Mouse (Mus musculus): ENCODE data around the gene Tfap4. TPM values are rescaled to one million over a fixed set of nuclear protein-coding genes. Genes with fewer than 3 reads are reported as not detected.
A peak's percentile ranks its signal among the peaks of the same experiment; 100 is the strongest.

Gene Tfap4
- polyA plus RNA-seq (2014; fragmentation: Nextera tagmentation; extraction: Ambion mirVana), result 27.2 and 28.6 TPM in 2 replicates

DNA sequence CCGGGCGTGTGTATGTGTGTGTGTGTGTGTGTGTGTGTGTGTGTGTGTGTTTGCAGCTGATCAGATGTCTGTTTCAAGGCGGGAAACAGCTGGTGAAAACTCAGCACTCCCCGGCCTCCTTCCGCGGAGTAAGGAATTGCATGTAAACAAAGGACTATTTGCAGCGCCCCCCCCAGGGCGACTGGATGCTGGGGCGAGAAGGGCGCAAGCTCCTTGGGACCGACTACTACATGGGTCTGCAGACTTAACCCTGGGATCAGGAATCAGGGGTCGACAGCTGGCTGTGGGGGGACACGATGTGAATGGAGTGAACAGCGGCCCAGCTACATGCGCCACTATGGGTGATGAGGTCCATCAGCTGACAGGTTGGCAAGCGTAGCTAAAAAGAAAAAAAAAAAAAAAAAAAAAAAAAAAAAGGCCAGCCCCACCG lies at the start of gene Tfap4:
Gene Tfap4, minus strand, starts transcription at position 140 of the 430 bp plus-strand sequence.
- H3K36me3 ChIP-seq (replicated peaks; ENCODE audit: control insufficient read depth, insufficient read depth, low read depth, low read length), result no peaks in the 10 kb centered on the region
- peak within 1 kb of the TSS; percentile 92 for H3K27ac ChIP-seq (replicated peaks; ENCODE audit: low read depth, low read length)
- peaks cover 4% of the 10 kb centered on the region; the same call in 1 of the 2 replicates for H3K4me1 ChIP-seq (ENCODE audit: control insufficient read depth, insufficient read depth, low read length)
- peak within 1 kb of the TSS; percentile 82 for H3K4me3 ChIP-seq (ENCODE audit: low read depth, low read length)
- H3K9ac ChIP-seq (replicated peaks; ENCODE audit: low read length), result peak within 1 kb of the TSS; percentile 88
- DNase-seq (ENCODE audit: low spot score) (peak; percentile 93), ATAC-seq (replicated peaks; ENCODE audit: insufficient number of reproducible peaks, low FRiP score, low TSS enrichment, low read depth) (peak; percentile 10; the same call in 1 of the 2 replicates)
- under 1% methylated on average over 17 of the region's 17 CpGs for WGBS
- H3K4me2 ChIP-seq (ENCODE audit: low read depth, low read length), result peak within 1 kb of the TSS; percentile 85
- no peaks in the 10 kb centered on the region for H3K27me3 ChIP-seq (ENCODE audit: control insufficient read depth, insufficient read depth, low read length)
- H3K9me3 ChIP-seq (replicated peaks; ENCODE audit: control insufficient read depth, low read length), result no peaks in the 10 kb centered on the region

DNA sequence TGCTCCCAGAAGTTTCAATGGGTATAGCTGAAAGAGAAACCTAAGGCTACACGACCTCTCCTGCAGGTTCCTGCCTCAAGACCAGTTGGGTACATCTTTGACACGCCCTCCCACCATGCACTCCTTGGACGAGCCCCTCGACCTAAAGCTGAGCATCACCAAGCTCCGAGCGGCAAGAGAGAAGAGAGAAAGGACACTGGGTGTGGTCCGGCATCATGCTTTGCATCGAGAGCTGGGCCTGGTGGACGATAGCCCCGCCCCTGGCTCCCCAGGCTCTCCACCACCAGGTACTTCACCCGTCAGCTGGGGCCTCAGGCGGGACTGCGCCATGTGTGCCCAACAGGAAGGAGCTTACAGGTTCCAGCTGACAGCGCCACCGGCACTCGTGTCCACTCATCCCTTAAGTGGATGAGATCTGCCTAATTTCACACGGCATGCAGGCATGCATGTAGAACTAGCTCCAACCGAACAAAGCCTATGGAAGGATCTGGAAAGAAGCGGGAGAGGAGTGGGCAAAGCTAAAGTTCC lies 48.9 kb upstream of the Tfap4 start:
- H3K27me3 ChIP-seq (ENCODE audit: control insufficient read depth, insufficient read depth, low read length), result no peaks in the 10 kb centered on the region
- no peak overlapping the region for H3K4me3 ChIP-seq (ENCODE audit: low read depth, low read length)
- no peak overlapping the region for H3K4me2 ChIP-seq (ENCODE audit: low read depth, low read length)
- WGBS, result 87% methylated on average over 19 of the region's 19 CpGs
- H3K36me3 ChIP-seq (replicated peaks; ENCODE audit: control insufficient read depth, insufficient read depth, low read depth, low read length), result peaks cover 3% of the 10 kb centered on the region
- H3K9ac ChIP-seq (replicated peaks; ENCODE audit: low read length), result no peak overlapping the region
- H3K4me1 ChIP-seq (ENCODE audit: control insufficient read depth, insufficient read depth, low read length), result peaks cover 21% of the 10 kb centered on the region
- no peaks in the 10 kb centered on the region for H3K9me3 ChIP-seq (replicated peaks; ENCODE audit: control insufficient read depth, low read length)
- no peak for ATAC-seq (replicated peaks; ENCODE audit: insufficient number of reproducible peaks, low FRiP score, low TSS enrichment, low read depth)
- DNase-seq (ENCODE audit: low spot score), result no peak
- H3K27ac ChIP-seq (replicated peaks; ENCODE audit: low read depth, low read length), result no peak overlapping the region

GRCm38 (mm10) chr16:4607818-4608531 lies 48.3 kb upstream of the Tfap4 start:
- Histone ChIP-seq H3K4me2 (ENCODE audit: low read depth, low read length) (no peak overlapping the region), H3K4me1 (ENCODE audit: control insufficient read depth, insufficient read depth, low read length) (peaks cover 28% of the 10 kb centered on the region), H3K4me3 (ENCODE audit: low read depth, low read length) (no peak overlapping the region), H3K36me3 (replicated peaks; ENCODE audit: control insufficient read depth, insufficient read depth, low read depth, low read length) (peaks cover 3% of the 10 kb centered on the region), H3K9me3 (replicated peaks; ENCODE audit: control insufficient read depth, low read length) (no peaks in the 10 kb centered on the region), H3K27me3 (ENCODE audit: control insufficient read depth, insufficient read depth, low read length) (no peaks in the 10 kb centered on the region), H3K9ac (replicated peaks; ENCODE audit: low read length) (no peak overlapping the region), H3K27ac (replicated peaks; ENCODE audit: low read depth, low read length) (no peak overlapping the region)
- WGBS, result 45% methylated on average over 9 of the region's 9 CpGs
- DNase-seq (ENCODE audit: low spot score), result peak; percentile 91
- no peak for ATAC-seq (replicated peaks; ENCODE audit: insufficient number of reproducible peaks, low FRiP score, low TSS enrichment, low read depth)

- H3K4me1 ChIP-seq (ENCODE audit: control insufficient read depth, insufficient read depth, low read length), result peaks cover 33% of the 10 kb centered on the region
- no peaks in the 10 kb centered on the region; the same call in none of the 2 replicates for H3K36me3 ChIP-seq (replicated peaks; ENCODE audit: control insufficient read depth, insufficient read depth, low read depth, low read length)
- no peaks in the 10 kb centered on the region for H3K27me3 ChIP-seq (ENCODE audit: control insufficient read depth, insufficient read depth, low read length)
- H3K4me3 ChIP-seq (ENCODE audit: low read depth, low read length), result no peak overlapping the region
- no peak overlapping the region for H3K4me2 ChIP-seq (ENCODE audit: low read depth, low read length)
- H3K27ac ChIP-seq (replicated peaks; ENCODE audit: low read depth, low read length), result no peak overlapping the region
- DNase-seq (ENCODE audit: low spot score) (no peak), ATAC-seq (replicated peaks; ENCODE audit: insufficient number of reproducible peaks, low FRiP score, low TSS enrichment, low read depth) (no peak; the same call in 1 of the 2 replicates)
- H3K9ac ChIP-seq (replicated peaks; ENCODE audit: low read length), result no peak overlapping the region
- H3K9me3 ChIP-seq (replicated peaks; ENCODE audit: control insufficient read depth, low read length), result no peaks in the 10 kb centered on the region
- WGBS, result 21% methylated on average over 5 of the region's 5 CpGs
Observed at GRCm38 (mm10) chr16:4606431-4607084, 46.9 kb upstream of the Tfap4 start.

DNA sequence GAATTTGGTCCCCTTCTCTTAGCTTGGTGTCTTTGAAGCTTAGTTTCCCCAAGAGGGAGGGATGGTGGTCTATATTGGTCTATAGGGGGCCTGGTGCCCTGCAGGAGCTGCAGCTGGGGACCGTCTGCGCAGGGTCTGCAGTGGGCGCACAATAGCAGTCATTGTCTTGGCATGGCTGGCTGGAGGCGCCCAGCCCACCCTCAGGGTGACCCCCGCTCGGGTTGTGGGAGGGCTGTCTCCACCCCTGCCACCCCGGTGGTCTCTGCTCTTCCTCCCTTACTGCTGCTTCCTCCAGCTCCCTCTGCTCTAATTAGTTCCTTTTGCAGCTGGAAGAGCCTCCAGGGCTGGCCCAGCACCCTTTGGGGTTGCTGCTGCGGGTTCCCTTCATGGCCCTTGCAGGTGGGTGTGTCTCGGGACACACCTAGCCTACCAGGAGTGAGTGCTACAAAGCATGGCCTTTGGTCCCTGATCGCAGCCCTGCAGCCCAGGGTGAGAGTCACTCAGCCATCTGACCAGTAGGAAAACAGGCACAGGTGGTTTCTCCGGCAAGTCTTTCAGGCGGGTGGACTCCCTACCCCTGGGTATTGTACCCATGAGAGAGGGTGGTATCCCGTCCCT lies 46.0 kb upstream of the Tfap4 start:
- DNase-seq (ENCODE audit: low spot score) (peak; percentile 35), ATAC-seq (replicated peaks; ENCODE audit: insufficient number of reproducible peaks, low FRiP score, low TSS enrichment, low read depth) (no peak; the same call in 1 of the 2 replicates)
- Histone ChIP-seq H3K36me3 (replicated peaks; ENCODE audit: control insufficient read depth, insufficient read depth, low read depth, low read length) (no peaks in the 10 kb centered on the region; the same call in 1 of the 2 replicates), H3K27me3 (ENCODE audit: control insufficient read depth, insufficient read depth, low read length) (no peaks in the 10 kb centered on the region), H3K9ac (replicated peaks; ENCODE audit: low read length) (no peak overlapping the region; the same call in 1 of the 2 replicates), H3K27ac (replicated peaks; ENCODE audit: low read depth, low read length) (peak overlapping the region; percentile 35; the same call in 1 of the 2 replicates), H3K4me3 (ENCODE audit: low read depth, low read length) (no peak overlapping the region), H3K4me1 (ENCODE audit: control insufficient read depth, insufficient read depth, low read length) (peaks cover 33% of the 10 kb centered on the region), H3K9me3 (replicated peaks; ENCODE audit: control insufficient read depth, low read length) (no peaks in the 10 kb centered on the region), H3K4me2 (ENCODE audit: low read depth, low read length) (peak overlapping the region; percentile 10; the same call in 1 of the 2 replicates)
- WGBS, result 33% methylated on average over 13 of the region's 13 CpGs

GRCm38 (mm10) chr16:4604293-4604837 lies 44.7 kb upstream of the Tfap4 start:
- no peak overlapping the region for H3K9ac ChIP-seq (replicated peaks; ENCODE audit: low read length)
- no peak overlapping the region for H3K27ac ChIP-seq (replicated peaks; ENCODE audit: low read depth, low read length)
- H3K4me2 ChIP-seq (ENCODE audit: low read depth, low read length), result no peak overlapping the region
- no peaks in the 10 kb centered on the region; the same call in 1 of the 2 replicates for H3K36me3 ChIP-seq (replicated peaks; ENCODE audit: control insufficient read depth, insufficient read depth, low read depth, low read length)
- H3K27me3 ChIP-seq (ENCODE audit: control insufficient read depth, insufficient read depth, low read length), result no peaks in the 10 kb centered on the region
- WGBS, result 59% methylated on average over 11 of the region's 11 CpGs
- no peak overlapping the region for H3K4me3 ChIP-seq (ENCODE audit: low read depth, low read length)
- ATAC-seq (replicated peaks; ENCODE audit: insufficient number of reproducible peaks, low FRiP score, low TSS enrichment, low read depth), result no peak
- no peaks in the 10 kb centered on the region for H3K9me3 ChIP-seq (replicated peaks; ENCODE audit: control insufficient read depth, low read length)
- no peak for DNase-seq (ENCODE audit: low spot score)
- H3K4me1 ChIP-seq (ENCODE audit: control insufficient read depth, insufficient read depth, low read length), result peaks cover 33% of the 10 kb centered on the region

GRCm38 (mm10) chr16:4603453-4603837 lies 43.8 kb upstream of the Tfap4 start:
- H3K9ac ChIP-seq (replicated peaks; ENCODE audit: low read length), result peak overlapping the region; percentile 36
- 32% methylated on average over 1 of the region's 1 CpGs for WGBS

More at GRCm38 (mm10) chr16:4603453-4603837, 43.8 kb upstream of the Tfap4 start:
- no peaks in the 10 kb centered on the region for H3K36me3 ChIP-seq (replicated peaks; ENCODE audit: control insufficient read depth, insufficient read depth, low read depth, low read length)
- no peak for DNase-seq (ENCODE audit: low spot score)
- H3K4me1 ChIP-seq (ENCODE audit: control insufficient read depth, insufficient read depth, low read length), result peaks cover 36% of the 10 kb centered on the region
- no peaks in the 10 kb centered on the region for H3K9me3 ChIP-seq (replicated peaks; ENCODE audit: control insufficient read depth, low read length)
- H3K4me2 ChIP-seq (ENCODE audit: low read depth, low read length), result no peak overlapping the region
- H3K27ac ChIP-seq (replicated peaks; ENCODE audit: low read depth, low read length), result peak overlapping the region; percentile 52
- ATAC-seq (replicated peaks; ENCODE audit: insufficient number of reproducible peaks, low FRiP score, low TSS enrichment, low read depth), result no peak
- H3K4me3 ChIP-seq (ENCODE audit: low read depth, low read length), result no peak overlapping the region
- H3K27me3 ChIP-seq (ENCODE audit: control insufficient read depth, insufficient read depth, low read length), result no peaks in the 10 kb centered on the region

Data from embryonic facial prominence, embryonic 11.5 days (tissue).